Mouse (Mus musculus): ENCODE results near the gene Pkig.

Pkig gene

DNA sequence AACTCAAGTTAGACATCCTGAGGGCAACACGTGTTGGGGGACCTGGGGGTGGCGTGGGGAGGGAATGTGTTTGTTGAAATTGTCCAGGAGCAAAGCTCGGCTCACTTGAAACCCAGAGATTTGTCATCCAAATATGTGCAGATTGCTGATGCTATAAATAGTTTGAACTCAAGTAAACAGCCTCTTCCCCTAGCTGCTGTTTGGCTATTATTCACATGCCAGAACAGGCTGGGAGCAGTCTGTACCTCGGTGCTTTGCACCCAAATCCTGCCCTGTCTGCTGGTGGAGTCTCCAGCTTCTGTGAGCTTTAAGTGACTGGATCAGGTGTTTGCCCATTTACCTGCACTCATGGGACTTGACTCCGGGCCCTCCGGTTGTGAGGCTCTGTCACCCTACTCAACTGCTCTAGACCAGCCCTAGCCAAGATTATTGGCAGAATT is 27.6 kb downstream of the Pkig start:
- DNase-seq, result peak; percentile 98

DNA sequence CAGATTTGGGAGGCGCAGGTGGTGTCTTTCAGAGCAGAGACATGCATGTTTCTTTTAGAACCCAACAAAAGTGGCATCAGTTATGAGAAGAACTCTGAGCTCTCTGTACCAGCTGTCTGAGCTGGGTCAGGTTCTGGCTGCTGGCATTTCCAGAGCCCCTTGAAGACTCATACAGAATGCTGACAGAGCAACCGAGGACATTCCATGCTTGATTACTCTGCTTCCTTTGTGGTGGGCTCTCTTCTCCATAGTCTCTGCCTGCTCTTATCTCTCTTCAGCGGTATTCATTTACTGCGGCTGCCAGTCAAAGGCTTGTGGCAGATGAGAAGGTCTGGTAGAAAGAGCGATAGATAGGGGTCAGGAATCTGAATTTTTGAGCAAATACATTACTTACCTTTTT is 28.0 kb downstream of the Pkig start:
- no peak for DNase-seq

DNA sequence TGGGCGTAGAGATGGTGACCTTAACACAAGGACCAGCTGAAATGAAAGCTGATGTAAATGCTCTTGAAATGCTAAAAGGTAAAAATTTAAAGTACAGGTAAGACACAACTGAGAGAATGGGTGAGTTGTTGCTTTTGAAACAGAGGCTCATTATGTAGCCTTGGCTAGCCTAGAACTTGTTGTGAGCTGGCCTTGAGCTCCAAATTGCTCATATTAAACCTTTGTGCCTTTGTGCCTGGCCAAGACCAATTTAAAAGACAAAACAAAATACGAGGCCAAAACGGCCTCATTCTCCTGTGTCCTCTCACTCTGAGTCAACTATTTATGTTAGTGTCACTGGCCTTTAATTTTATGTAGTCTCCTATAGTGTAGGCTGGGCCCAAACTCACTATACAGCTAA is 28.7 kb downstream of the Pkig start:
- DNase-seq, result no peak

DNA sequence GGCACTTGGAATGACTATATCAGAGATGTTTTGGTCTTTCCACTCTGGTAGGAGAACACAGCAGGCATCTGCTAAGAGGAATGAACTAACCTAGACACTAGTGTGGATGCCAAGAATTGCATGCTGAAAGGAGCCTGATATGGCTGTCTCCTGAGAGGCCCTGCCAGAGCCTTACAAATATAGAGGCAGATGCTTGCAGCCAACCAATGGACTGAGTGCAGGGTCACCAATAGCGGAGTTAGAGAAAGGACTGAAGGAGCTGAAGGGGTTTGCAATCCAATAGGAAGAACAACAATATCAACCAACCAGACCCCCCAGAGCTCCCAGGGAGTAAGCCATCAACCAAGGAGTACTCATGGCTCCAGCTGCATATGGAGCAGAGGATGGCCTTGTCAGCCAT is 30.2 kb downstream of the Pkig start:
- DNase-seq, result peak; percentile 95

DNA sequence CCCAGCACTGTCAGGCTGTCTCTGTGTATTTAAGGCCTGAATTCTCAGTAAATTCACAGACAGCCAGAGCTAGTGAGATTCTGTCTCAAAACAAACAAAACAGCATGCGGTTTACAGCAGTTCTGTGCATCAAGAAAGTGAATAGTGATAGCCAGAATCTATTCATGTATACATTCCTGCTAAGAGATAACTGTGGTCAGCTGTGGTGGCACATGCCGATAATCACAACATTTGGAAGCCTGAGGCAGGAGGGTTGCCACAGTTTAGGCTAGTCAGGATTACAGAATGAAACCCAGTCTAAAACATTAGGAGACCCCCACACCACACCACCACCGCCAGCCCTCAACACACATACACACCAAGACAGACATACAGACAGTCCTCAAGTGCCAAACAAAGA is 31.6 kb downstream of the Pkig start:
- DNase-seq, result no peak

DNA sequence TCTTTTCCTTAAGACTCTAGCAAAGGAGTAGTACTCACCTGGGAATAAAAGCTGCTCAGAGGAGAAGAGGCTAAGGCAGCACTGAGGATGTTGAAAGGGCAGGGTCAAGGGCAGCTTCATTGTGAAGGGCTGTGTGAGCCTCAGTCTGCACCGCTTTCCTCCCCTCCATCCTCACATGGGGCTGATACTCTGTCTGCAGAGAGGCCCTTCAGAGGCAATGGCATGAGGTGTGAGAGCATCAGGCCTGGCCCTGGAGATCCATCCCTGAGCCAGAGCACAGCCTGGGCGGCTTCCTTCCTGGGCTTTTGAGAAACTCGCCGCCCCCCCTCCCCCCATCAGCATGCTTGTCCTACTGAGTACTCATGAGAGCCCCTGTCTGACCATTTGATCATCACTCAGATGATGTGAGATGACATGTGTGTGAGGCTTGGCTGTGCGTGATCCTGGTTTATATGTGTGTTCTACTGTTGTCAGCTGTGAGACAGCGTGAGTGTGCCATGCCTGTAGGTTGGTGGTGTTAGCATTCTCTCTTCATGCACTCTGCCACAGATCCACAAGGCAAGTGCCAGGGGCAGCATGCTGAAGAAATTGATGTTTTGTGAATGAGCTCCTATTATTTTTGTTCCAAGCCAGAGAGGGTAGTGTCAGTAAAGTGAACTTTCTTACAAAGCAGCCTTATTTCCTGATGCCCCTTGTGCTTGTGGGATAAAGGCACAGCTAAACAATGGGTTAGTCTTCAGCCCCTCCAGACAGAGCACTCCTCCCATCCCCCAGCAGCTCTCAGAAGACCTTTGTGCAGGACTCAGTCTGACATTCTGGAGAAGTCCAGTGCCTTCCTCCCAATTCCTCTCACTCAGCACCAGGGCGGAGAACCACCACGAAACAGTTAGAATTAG is 32.5 kb downstream of the Pkig start:
- DNase-seq, result no peak

DNA sequence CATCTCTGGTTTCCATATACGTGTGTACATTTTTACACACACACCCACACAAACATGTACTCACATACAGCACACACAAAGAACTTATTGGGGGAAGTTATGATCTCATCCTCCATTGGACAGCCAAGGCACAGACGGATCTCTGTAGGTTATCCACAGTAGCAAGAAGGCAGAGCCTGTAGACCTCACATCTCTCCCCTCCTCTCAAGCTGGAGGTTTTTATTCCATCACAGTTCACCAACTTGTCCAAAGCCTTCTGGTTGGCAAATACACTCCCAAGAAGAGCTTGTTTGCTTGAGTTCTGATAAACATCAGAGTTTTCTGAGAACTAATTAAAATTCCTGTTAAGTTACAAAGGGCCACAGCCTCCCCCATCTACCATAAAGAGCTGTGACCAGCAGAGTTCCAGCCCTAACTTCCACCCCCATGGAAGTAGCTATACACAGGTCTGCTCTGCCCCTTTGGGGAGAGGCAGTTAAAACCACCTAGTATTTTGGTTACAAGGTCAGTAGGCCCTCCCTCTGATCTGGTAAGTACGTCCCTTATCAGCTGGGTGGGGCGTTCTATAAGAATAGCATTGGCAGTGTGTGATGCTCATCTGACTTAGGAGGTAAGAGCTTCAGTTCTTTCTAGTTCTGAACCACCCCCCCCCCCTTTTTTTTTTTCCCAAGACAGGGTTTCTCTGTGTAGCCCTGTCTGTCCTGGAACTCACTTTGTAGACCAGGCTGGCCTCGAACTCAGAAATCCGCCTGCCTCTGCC is 33.8 kb downstream of the Pkig start:
- DNase-seq, result no peak

DNA sequence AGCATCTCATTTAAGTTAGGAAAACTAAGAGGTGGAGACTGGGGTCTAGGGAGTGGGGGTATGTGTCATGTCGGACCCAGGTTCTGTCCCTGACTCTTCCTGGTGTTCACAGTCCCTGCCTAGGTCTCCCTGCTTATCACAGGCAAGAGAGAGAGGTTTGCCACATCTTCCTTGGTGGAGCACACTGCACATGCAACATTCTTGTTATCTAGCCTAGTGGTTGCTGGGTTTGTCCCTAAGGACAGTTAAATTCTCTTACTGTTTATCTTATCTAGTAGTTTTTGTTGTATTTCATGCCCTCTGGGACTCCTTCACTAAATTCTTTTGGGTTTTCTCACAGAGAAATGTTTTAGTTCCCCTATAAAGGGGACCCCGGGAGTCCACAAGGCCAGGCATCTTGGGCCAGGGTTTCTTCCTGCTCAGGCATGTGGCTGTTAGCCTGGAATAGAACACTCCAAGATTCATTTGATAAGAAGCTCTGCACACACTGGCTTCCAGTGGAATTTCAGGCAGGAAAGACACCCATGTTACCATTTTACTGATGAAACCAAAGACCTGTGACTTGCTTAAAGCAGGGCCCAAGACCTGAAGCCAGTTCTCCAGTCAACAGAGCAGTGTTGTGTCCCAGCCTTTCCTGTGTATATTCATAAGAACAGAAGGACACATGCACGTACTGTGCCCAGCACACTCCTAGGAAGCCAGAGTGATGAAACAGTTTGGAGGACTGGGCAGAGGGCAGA is 34.9 kb downstream of the Pkig start:
- peak; percentile 95 for DNase-seq

DNA sequence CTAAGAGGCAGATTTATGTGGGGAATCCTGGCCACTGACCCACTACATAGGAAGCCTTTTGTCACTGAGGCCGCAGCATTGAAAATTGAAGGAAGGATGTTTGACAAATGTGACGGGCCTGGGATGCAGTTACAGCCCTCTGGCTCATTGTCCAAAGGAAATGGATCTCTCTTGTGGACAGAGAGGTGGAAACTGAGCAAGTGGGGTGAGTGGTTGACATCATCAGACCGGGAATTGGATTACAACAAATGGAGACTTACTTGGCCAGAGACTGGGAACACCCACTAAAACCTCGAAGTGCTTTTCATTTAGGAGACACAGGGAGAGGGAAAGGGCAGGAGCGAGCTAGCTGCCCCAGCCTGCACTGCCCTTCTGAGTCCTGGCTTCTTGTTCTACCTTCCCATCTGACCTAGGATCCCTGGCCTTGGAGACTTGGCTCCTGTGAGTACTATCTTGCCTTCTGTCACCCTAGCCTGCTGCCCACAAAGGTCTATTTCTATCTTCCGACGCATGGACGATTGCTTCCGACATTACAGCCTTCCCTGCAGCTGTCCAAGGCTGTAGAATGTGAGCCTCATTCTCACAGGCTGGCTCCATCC is 35.6 kb downstream of the Pkig start:
- DNase-seq, result peak; percentile 97

DNA sequence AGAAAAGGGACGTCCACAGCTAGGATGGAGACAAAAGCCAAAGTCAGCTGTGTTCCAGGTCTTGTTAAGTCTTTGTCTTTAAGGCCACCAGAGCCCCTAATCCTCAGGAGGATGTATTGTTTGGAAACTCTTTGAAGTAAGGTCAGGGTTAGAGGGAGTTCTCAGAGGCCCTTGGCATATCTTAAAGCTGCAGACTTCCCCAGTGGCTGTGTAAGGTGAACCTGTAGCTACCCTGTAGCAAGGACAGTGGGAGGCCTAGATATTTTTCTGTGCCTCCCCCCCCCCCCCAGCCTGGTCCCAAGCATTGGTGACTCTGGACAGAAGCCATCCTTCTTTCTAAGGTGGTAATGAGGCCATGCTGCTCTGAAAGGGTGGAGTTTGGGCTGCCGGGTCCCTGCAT is 38.6 kb downstream of the Pkig start:
- DNase-seq, result no peak

DNA sequence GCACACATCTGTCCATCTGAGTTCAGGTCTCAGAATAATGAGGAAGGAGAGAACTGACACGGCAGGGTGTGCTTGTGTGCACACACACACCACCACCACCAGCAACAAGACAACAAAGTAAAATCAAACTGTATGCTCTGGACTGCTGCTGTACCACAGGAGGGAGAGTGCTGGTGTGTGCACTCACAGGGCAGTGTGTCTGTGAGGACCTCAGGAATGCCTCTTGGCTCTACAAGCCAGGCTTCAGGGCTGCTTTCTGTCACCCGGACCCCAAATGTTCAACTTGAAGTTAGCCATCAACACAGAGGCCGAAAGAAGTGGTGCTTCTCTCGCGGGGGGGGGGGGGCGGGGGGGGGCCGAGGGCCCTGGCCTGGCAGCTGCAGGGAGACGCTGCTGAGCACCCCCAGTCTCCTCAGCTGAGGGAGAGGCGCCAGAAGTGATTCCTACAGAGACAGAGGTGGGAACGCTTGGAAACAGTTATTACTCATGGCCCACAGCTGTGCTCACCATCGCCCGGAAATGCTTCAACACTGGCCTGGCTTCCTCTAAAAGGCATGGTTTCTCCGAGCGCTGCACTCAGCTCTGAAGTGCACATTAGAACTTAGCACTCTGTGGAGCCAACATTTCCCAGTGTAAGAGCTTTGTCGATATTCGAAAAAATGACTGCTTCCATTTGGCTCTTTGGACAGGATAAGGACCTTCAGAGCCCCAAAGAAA is 39.7 kb downstream of the Pkig start:
- DNase-seq, result peak; percentile 97

DNA sequence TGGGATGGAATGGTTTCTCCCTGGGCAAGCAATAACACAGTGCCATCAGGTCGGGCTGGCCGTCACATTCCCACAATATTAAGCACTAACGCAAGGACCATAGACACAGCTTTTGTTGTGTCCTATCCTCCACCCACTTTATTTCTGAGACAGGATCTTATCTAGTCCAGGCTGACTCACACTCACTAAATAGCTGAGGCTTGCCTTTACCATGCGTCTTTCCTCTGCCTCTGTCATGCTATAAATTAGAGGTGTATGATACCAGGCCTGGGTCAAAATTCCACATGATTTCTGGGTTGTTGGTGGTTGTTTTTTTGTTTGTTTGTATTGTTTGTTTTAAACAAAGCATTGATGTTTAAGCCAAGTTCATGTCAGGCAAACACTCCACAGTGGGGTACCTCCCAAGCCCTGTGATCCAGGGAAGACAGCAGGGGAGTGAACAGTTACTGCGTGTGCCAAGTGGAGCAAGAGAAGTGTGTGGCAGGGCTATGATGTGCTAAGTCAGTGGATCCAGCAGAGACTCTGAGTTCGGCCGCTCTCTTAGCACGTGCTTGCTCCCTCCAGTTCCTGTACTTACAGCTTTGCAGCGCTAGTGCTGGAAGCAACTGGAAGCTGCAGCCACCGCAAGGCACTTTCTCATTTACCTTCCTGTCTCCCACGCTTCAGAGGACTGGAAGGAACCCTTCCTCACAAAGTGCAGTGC is 41.0 kb downstream of the Pkig start:
- DNase-seq, result peak; percentile 94

DNA sequence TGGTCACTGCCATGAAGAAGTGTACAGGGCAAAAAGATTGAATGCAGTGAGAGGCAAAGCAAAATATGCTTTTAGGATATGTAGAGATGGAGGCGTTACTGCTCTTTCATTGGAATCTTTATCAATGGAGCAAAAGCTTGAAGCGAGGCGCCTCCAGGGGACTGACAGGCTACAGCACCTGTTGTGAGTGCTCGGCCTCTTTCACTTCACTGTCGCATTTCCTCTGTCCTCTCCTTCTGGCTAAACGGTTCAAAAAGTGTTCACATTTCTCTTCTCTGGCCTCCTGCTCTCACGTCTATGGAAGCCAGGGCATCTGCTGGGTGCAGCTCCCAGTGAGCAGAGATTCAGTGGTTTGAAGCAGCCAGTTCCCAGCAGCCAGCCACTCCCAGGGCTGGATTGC is 44.2 kb downstream of the Pkig start:
- DNase-seq, result no peak

DNA sequence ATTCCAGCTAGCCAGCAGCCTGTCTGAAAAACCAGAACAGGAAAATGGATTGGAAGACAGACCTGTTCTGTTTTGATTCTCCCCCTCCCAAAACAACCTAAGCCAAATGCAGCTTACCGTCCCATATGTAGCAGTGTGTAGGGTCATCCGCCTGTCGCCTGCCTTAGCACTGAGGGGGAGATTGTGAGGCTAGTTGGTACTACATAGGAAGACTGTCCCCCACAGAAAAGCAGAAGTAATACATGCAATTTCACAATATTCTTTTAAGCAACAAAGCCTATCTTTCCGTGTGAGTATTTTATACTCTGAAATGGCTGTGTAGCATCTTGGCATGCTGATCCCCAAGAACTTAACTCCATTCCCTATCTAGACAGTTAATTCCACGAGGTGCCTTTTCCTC is 44.7 kb downstream of the Pkig start:
- DNase-seq, result no peak

DNA sequence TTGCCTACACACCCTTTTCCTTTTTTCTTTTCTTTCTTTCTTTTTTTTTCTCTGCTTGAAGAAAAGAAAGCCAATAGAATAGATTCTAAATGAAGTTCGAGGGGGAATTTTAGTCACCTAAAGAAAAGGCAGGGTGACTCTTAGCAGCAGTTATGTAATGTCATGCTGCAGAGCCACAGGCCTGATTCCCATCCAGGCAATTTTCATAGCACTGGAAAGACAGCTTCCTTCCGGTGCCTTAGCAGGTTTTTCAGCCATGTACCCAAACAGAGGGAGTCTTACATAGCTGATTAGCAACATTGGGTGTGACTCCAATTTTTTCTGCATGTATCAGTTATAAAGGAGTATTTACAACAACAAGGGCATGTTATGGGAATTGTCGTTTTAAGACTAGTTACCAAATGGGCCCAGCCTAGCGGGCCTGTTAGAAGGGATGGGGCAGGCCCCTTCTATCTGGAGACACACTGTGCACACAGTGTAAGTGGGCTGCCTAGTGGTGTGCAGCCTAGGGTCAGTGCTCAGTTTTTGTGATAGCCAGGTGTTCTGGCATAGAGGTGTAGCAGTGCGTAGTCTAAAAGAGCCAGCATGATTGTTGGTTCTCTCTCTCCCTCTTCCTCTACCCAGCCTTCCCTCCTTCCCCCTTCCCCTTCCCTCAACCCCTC is 45.5 kb downstream of the Pkig start:
- peak; percentile 95 for DNase-seq

DNA sequence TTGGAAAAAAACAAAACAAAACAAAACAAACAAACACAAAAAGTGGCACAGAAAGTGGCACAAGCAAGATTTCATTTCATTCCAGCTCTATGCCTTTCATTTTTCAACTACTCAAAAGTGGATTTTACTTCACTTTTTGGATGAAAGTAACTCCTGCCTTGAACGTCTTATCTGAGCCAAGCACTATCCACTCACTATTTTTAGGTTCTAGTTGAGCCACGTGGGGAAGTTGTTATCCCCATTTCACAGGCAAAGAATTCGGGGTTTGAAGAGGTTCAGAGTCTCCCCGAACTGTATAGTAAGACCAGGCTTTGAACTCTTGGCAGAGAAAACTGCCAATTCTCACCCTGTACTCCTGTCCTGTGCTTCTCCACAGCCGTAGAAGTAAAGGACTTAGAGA is 50.1 kb downstream of the Pkig start:
- DNase-seq, result no peak

DNA sequence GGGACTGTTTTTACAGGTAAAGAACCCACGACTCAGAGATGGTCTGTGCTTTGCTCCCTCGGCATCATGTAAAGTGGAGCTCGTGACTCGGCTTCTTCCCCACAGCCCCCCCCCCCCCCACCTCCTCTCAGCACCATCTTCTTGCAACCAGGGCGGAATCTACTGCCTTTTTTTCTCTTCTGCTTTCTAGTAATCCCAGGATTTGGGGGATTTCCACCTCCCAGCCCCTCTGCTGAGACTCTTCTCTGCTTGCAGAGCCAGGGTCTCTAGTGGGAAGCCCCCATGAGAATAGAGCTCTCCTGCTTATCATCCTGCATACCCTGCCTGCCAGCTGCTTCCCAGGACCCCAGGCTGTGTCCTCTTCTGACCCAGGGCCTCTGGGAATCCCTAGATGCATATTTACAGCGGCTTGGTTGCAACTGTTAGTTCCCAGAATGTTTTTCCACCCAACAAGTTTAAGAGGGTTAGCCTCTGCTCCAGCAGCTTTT is 50.6 kb downstream of the Pkig start:
- DNase-seq, result peak; percentile 96

DNA sequence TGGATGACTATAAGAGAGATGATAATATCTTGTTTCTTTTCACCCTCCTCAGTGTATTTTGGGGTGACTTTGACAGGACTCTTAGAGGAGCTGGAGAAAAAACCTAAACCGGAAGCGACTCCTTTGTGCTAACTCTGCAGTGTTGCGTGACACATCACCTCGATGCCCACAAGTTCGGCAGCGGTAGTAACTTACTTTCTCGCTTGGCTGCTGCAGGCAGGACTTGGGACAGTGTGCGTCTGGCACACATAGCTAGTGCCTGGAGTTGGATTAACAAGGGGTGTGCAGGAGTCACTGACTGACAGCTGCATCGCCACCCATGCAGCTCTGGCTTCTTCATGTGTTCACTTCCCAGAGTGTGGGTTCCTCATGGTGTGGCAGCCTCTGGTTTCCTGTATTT is 51.8 kb downstream of the Pkig start:
- DNase-seq, result peak; percentile 89

DNA sequence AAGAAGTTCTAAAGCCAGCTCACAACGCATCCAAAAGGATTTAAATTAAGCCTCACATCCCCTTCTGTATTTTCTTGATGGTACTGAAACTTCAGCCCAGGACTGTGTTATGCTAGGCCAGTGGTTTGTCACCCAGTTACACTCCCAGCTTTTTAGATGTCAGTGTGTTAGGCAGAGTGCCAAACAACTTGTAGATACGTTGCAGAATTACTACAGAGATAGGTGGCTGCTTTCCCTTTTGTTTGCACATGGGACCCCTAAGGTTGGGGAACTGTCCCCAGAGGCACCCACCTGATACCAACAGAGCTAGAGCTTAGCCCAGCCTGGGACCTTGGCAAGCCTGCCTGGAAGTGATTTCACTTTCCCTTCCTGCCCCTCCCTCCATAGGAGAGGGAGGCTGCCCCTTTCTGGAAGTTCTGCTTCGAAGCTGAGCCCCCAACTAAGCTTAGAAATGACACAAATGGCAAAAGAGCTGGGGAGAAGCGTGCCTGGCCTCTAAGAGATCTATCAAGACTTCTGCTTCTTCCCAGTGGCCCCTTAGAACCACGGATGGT is 52.5 kb downstream of the Pkig start:
- DNase-seq, result peak; percentile 98

DNA sequence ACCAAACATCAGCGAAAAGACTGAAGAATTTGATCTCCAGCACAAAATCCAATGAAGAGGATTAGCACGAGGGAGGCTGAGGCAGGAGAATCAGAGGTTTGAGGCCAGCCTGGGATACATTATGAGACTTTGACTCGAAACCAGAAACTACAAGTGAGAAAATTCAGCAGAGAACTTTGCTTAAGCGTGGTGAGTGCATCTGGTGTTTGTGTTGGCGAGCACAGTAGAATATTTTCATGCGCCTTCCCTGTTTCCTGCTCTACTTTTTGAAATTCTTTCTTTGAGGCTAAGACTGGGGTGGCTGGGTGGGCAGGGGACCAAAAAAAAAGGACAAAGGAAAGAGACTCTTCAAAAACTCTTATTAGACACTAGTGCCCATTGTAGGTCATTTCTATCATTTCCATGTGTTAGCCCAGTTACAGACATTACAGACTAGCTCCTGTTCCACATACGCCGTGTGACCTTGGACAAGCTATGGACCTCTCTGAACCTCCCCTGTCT is 53.2 kb downstream of the Pkig start:
- peak; percentile 90 for DNase-seq
